Mouse (Mus musculus): ENCODE results near the gene AA986860. TPM values are rescaled to one million over a fixed set of nuclear protein-coding genes. Genes with fewer than 3 reads are reported as not detected.
A peak's percentile ranks its signal among the peaks of the same experiment; 100 is the strongest.

AA986860 gene
- total and polyA plus RNA-seq, 3 experiments, result 0.31 to 0.58 TPM; not detected in 1

DNA sequence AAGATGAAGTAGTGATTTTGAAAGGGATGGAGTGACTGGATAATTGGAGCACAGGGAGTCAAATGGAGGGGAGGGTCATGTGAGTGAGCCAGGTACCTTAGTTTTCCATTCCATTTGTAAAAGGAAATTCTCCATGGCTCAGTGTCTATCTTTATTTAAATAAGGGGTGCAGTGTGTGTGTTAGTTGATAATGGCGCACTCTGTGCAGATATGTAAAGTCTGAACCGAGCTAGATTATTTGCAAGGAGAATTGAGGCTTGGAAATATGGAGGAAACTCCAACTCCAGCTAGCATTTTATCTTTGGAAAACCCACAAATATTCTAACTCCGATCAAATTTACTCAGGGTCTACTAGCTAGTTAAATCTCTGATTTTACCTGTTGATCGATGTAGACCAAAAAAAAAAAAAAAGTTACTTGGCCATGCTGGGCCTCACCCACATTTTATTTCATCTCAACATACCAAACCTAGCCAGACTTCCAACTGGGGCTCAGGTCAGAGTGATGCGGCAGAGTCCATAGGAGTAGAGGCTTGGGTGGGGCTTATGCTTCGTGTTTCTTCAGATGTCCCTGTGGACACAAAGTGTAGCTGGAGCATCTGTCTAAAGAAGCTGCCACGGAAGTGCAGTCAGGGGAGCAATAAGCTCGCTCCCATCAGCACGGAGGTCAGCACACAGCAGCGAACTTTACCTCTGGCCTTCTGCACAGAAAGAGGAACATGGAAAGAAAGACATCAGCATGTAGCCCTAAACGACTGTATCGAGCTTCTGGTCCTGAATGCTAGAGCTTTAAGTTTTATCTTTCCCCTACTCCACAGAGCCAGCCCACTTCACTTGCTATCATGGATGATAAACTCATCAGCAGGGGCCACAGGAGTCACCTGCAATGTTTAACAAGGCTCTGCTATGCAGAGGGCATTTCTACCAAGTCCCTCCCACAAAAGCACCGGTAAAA is 1.2 kb downstream of the AA986860 start:
- Histone ChIP-seq H3K4me1 (ENCODE audit: control insufficient read depth in 1 of 2, insufficient read depth in 2 of 2, low read length in 2 of 2) (peaks cover 0 to 26% of the 10 kb centered on the region in 2 experiments), H3K27ac (ENCODE audit: control insufficient read depth, low read depth, low read length) (peak overlapping the region; percentile 41), H3K4me3 (ENCODE audit: control insufficient read depth in 1 of 2, insufficient read depth in 1 of 2, low read depth in 2 of 2, low read length in 2 of 2) (peak overlapping the region; percentile 32 to 38), H3K36me3 (ENCODE audit: control insufficient read depth in 1 of 2, insufficient read depth in 2 of 2, low read length in 2 of 2) (peaks cover 0 to 20% of the 10 kb centered on the region in 2 experiments; a peak in 2 of 4 replicates), H3K9me3 (replicated peaks; ENCODE audit: insufficient read depth, low read length) (no peaks in the 10 kb centered on the region), H3K9ac (ENCODE audit: control insufficient read depth, low read depth, low read length, poor library complexity, severe bottlenecking) (peak overlapping the region; percentile 31), H3K79me2 (ENCODE audit: control insufficient read depth, insufficient read depth, low read length, poor library complexity) (no peaks in the 10 kb centered on the region), H3K27me3 (ENCODE audit: control insufficient read depth in 1 of 2, insufficient read depth in 2 of 2, low read length in 2 of 2) (no peaks in the 10 kb centered on the region)
- peak; percentile 68 for DNase-seq (ENCODE audit: low read depth, low spot score)
- TF ChIP-seq USF2 (IDR thresholded peaks at IDR 0.05; ENCODE audit: borderline replicate concordance in 1 of 2, insufficient read depth in 1 of 2, low read depth in 1 of 2, low read length in 2 of 2) (no peak), CHD2 (IDR thresholded peaks at IDR 0.05; ENCODE audit: low read length) (no peak), MXI1 (IDR thresholded peaks at IDR 0.05; ENCODE audit: low read depth, low read length) (no peak), E2F4 (IDR thresholded peaks at IDR 0.05; ENCODE audit: borderline replicate concordance, low read depth, low read length) (no peak), BHLHE40 (IDR thresholded peaks at IDR 0.05; ENCODE audit: borderline replicate concordance, low read depth, low read length) (no peak), SIN3A (IDR thresholded peaks at IDR 0.05; ENCODE audit: low read length) (peak; percentile 47; the same call in 1 of the 2 replicates), TBP (IDR thresholded peaks at IDR 0.05; ENCODE audit: low read depth, low read length) (0 out of 2 replicates have a peak, but pooled peaks have one; percentile 14), NRF1 (IDR thresholded peaks at IDR 0.05; ENCODE audit: insufficient read depth, low read depth, low read length, poor library complexity, severe bottlenecking) (0 out of 2 replicates have a peak, but pooled peaks have one; percentile 4), EP300 (IDR thresholded peaks at IDR 0.05; ENCODE audit: low read depth in 1 of 2, low read length in 2 of 2) (peak; percentile 35 to 69; a peak in 2 of 4 replicates), RCOR1 (IDR thresholded peaks at IDR 0.05; ENCODE audit: low read depth, low read length) (0 out of 2 replicates have a peak, but pooled peaks have one; percentile 7), CTCF (IDR thresholded peaks at IDR 0.05 in 2 of 3, conservative IDR thresholded peaks at IDR 0.05 in 1 of 3; ENCODE audit: control insufficient read depth in 1 of 3, insufficient read depth in 1 of 3, low read depth in 2 of 3, low read length in 3 of 3, poor library complexity in 1 of 3, severe bottlenecking in 1 of 3) (no peak), POLR2AphosphoS2 (IDR thresholded peaks at IDR 0.05; ENCODE audit: low read length) (no peak), GATA1 (IDR thresholded peaks at IDR 0.05; ENCODE audit: low read depth, low read length) (peak; percentile 77), ZNF384 (IDR thresholded peaks at IDR 0.05; ENCODE audit: low read depth, low read length) (peak; percentile 43), TCF12 (IDR thresholded peaks at IDR 0.05; ENCODE audit: low read depth, low read length) (peak; percentile 84), POLR2AphosphoS5 (IDR thresholded peaks at IDR 0.05; ENCODE audit: borderline replicate concordance, low read depth, low read length) (no peak), SMC3 (IDR thresholded peaks at IDR 0.05; ENCODE audit: low read depth, low read length) (no peak), CHD1 (IDR thresholded peaks at IDR 0.05; ENCODE audit: low read depth, low read length) (no peak), UBTF (IDR thresholded peaks at IDR 0.05; ENCODE audit: borderline replicate concordance, insufficient read depth, low read depth, low read length) (0 out of 2 replicates have a peak, but pooled peaks have one; percentile 52), POLR2A (IDR thresholded peaks at IDR 0.05; ENCODE audit: control insufficient read depth in 1 of 2, insufficient read depth in 1 of 2, low read depth in 1 of 2, low read length in 2 of 2, poor library complexity in 1 of 2) (0 out of 4 replicates have a peak, but pooled peaks of 1 of the 2 experiments have one; percentile 29), MAFK (IDR thresholded peaks at IDR 0.05; ENCODE audit: borderline replicate concordance, low read depth, low read length) (no peak), RAD21 (IDR thresholded peaks at IDR 0.05; ENCODE audit: low read depth, low read length) (no peak), ZC3H11A (IDR thresholded peaks at IDR 0.05; ENCODE audit: low read depth, low read length) (no peak), HCFC1 (IDR thresholded peaks at IDR 0.05; ENCODE audit: low read depth, low read length) (no peak), TAL1 (IDR thresholded peaks at IDR 0.05; ENCODE audit: low read length) (peak; percentile 30), ZMIZ1 (IDR thresholded peaks at IDR 0.05; ENCODE audit: low read depth, low read length) (no peak), KAT2A (conservative IDR thresholded peaks at IDR 0.05; ENCODE audit: low read depth, low read length) (no peak), MAZ (IDR thresholded peaks at IDR 0.05; ENCODE audit: low read depth, low read length) (no peak)

All from MEL (cell line).